Mouse (Mus musculus) ES-E14 (cell line): ENCODE measurements around the gene Samd4.

ENCODE experiments used
- CHD2 ChIP-seq: IDR thresholded peaks from 2 replicates; pipeline ENCODE4 v1.6.1; 2014; ENCODE audit warnings: mild to moderate bottlenecking, low read depth, low read length, inconsistent platforms
- HCFC1 ChIP-seq: IDR thresholded peaks from 2 replicates; pipeline ENCODE4 v1.6.1; 2012; ENCODE audit warnings: low read length, inconsistent platforms, borderline replicate concordance; ENCODE audit not compliant: insufficient read depth
- MAFK ChIP-seq: IDR thresholded peaks from 2 replicates; pipeline ENCODE4 v1.6.1; 2014; ENCODE audit warnings: mild to moderate bottlenecking, low read depth, low read length, inconsistent platforms; ENCODE audit not compliant: insufficient read depth
- ZC3H11A ChIP-seq: IDR thresholded peaks from 2 replicates; pipeline ENCODE4 v1.6.1; 2012; ENCODE audit warnings: low read depth, mild to moderate bottlenecking, inconsistent platforms, low read length, borderline replicate concordance
- ZNF384 ChIP-seq: IDR thresholded peaks from 2 replicates; pipeline ENCODE4 v1.6.1; 2012; ENCODE audit warnings: low read depth, low read length, inconsistent platforms

GRCm38 (mm10) chr14:46883068-46883870, 615 bp downstream of the Samd4 start:
- TF ChIP-seq HCFC1, result no peak
- TF ChIP-seq MAFK, result no peak
- no peak for TF ChIP-seq ZNF384
- TF ChIP-seq CHD2, result no peak
- no peak for TF ChIP-seq ZC3H11A
